10 mouse cellular contexts compared by ENCODE assay signal in the genomic region with DNA sequence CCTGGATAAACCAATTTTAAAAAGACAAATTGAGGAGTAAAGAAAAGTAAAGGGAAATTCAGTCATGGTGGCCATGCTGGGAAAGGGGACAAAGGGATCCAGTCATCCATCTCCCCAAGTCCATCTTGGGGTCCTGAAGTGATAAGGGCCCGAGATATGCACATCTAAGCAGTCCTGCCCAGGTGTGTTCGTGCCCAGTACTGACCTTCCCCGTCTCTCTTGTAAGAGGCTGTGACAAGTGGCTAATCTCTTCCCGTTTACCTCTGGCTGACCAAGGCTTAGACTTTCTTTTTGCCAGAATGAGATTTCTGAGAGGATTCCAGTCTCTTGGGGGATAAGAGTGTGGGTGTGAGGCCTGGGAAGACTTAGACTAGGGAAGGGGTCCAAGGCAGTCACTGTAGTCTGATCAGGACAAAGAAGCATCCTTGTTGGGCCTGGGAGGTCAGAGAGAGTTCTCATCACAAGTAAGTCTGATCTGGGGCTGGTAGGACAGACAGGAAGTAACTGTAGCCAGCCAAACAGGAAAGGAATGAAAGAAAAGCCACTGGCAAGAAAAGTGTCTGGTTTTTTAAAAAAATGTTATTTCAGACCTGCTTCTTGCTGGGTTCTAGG. TPM values are rescaled to one million over a fixed set of nuclear protein-coding genes. Genes with fewer than 3 reads are reported as not detected.
A peak's percentile ranks its signal among the peaks of the same experiment; 100 is the strongest.
DNase-seq lines count a peak whose midpoint lies in the region; ATAC-seq and TF ChIP-seq lines count a peak whose summit lies in the region.
"Had no signal": no experiment of that assay in that cellular context is flagged by ENCODE, and none has a peak within 500 bp of the region (broad histone marks: within the 10 kb centered on the region; RNA-seq: fewer than 3 reads in every experiment).

No protein-coding gene starts in this region.

- no peak overlapping the region for H3K9ac ChIP-seq in hindbrain, embryonic 13.5 days
- H3K9ac ChIP-seq in hindbrain, embryonic 11.5 days (ENCODE audit: low read depth, low read length) = no peak overlapping the region
- no peak overlapping the region for H3K9ac ChIP-seq in hindbrain, embryonic 14.5 days
- peak overlapping the region; percentile 52 for H3K9ac ChIP-seq in neural tube, embryonic 12.5 days
- H3K9ac ChIP-seq: midbrain, embryonic 15.5 days had no signal

- no peaks in the 10 kb centered on the region for H3K9me3 ChIP-seq in hindbrain, embryonic 13.5 days
- H3K9me3 ChIP-seq in hindbrain, embryonic 11.5 days (ENCODE audit: control insufficient read depth, low read length) = no peaks in the 10 kb centered on the region
- no peaks in the 10 kb centered on the region for H3K9me3 ChIP-seq in hindbrain, embryonic 14.5 days (ENCODE audit: control insufficient read depth, low read length)
- no peaks in the 10 kb centered on the region for H3K9me3 ChIP-seq in neural tube, embryonic 12.5 days
- H3K9me3 ChIP-seq: midbrain, embryonic 15.5 days had no signal

- ATAC-seq in hindbrain, embryonic 13.5 days (ENCODE audit: low FRiP score) = no peak
- ATAC-seq in hindbrain, embryonic 11.5 days (ENCODE audit: low FRiP score) = no peak
- ATAC-seq in hindbrain, embryonic 14.5 days (ENCODE audit: low FRiP score) = no peak
- ATAC-seq in neural tube, embryonic 12.5 days (ENCODE audit: low FRiP score, low read depth) = no peak
- ATAC-seq: midbrain, embryonic 15.5 days had no signal

- no peak for TF ChIP-seq CTCF in embryonic fibroblast, embryonic 13.5 days (IDR thresholded peaks at IDR 0.05; ENCODE audit: borderline replicate concordance, insufficient read depth, low read length)
- TF ChIP-seq CTCF in left cerebral cortex, adult 2 months (IDR thresholded peaks at IDR 0.05) = no peak

- DNase-seq in hindbrain, embryonic 11.5 days (ENCODE audit: low spot score) = no peak
- DNase-seq in hindbrain, embryonic 14.5 days (ENCODE audit: low spot score) = no peak
- no peak for DNase-seq in ovary, adult 18-20 months (ENCODE audit: low spot score)
- no peak for DNase-seq in left cerebral cortex, adult 2 months (ENCODE audit: extremely low spot score in 1 of 2, low spot score in 2 of 2)
- DNase-seq in thymus, postnatal 0 days (ENCODE audit: low spot score) = no peak

- intact Hi-C loops in left cerebral cortex, adult 2 months (cut with DNase I) = no loop called here

- no peak overlapping the region for H3K27ac ChIP-seq in hindbrain, embryonic 13.5 days
- H3K27ac ChIP-seq in hindbrain, embryonic 11.5 days (ENCODE audit: low read depth, low read length) = no peak overlapping the region
- peak overlapping the region; percentile 29; the same call in 1 of the 2 replicates for H3K27ac ChIP-seq in embryonic fibroblast, embryonic 13.5 days (ENCODE audit: insufficient read depth, low read length)
- H3K27ac ChIP-seq in hindbrain, embryonic 14.5 days = no peak overlapping the region
- H3K27ac ChIP-seq in neural tube, embryonic 12.5 days = no peak overlapping the region
- no peak overlapping the region for H3K27ac ChIP-seq in left cerebral cortex, adult 2 months
- H3K27ac ChIP-seq: midbrain, embryonic 15.5 days had no signal

- H3K4me2 ChIP-seq in hindbrain, embryonic 13.5 days = peak overlapping the region; percentile 82
- H3K4me2 ChIP-seq in hindbrain, embryonic 11.5 days (replicated peaks; ENCODE audit: low read depth, low read length) = no peak overlapping the region
- peak overlapping the region; percentile 67; the same call in 1 of the 2 replicates for H3K4me2 ChIP-seq in hindbrain, embryonic 14.5 days (replicated peaks)
- H3K4me2 ChIP-seq in neural tube, embryonic 12.5 days (replicated peaks) = peak overlapping the region; percentile 72
- H3K4me2 ChIP-seq: midbrain, embryonic 15.5 days had no signal

- TF ChIP-seq POLR2A in embryonic fibroblast, embryonic 13.5 days (IDR thresholded peaks at IDR 0.05; ENCODE audit: low read depth, low read length) = no peak

- H3K36me3 ChIP-seq in hindbrain, embryonic 13.5 days = no peaks in the 10 kb centered on the region
- no peaks in the 10 kb centered on the region for H3K36me3 ChIP-seq in hindbrain, embryonic 11.5 days (ENCODE audit: control insufficient read depth, insufficient read depth, low read length)
- H3K36me3 ChIP-seq in hindbrain, embryonic 14.5 days (replicated peaks; ENCODE audit: control insufficient read depth, insufficient read depth) = no peaks in the 10 kb centered on the region
- H3K36me3 ChIP-seq in neural tube, embryonic 12.5 days = peaks cover 7% of the 10 kb centered on the region
- H3K36me3 ChIP-seq: midbrain, embryonic 15.5 days had no signal

- no peak overlapping the region for H3K4me3 ChIP-seq in hindbrain, embryonic 13.5 days
- H3K4me3 ChIP-seq in hindbrain, embryonic 11.5 days (ENCODE audit: low read depth, low read length) = no peak overlapping the region
- no peak overlapping the region for H3K4me3 ChIP-seq in embryonic fibroblast, embryonic 13.5 days (ENCODE audit: insufficient read depth, low read length)
- H3K4me3 ChIP-seq in hindbrain, embryonic 14.5 days (replicated peaks; ENCODE audit: low read length) = no peak overlapping the region
- peak overlapping the region; percentile 20; the same call in 1 of the 2 replicates for H3K4me3 ChIP-seq in neural tube, embryonic 12.5 days
- H3K4me3 ChIP-seq in left cerebral cortex, adult 2 months = no peak overlapping the region
- H3K4me3 ChIP-seq: midbrain, embryonic 15.5 days had no signal

- WGBS in hindbrain, embryonic 13.5 days = 78% methylated on average over 4 of the region's 4 CpGs
- WGBS in hindbrain, embryonic 11.5 days = 76% methylated on average over 4 of the region's 4 CpGs
- WGBS in hindbrain, embryonic 14.5 days = 78% methylated on average over 4 of the region's 4 CpGs
- 82% methylated on average over 4 of the region's 4 CpGs for WGBS in neural tube, embryonic 12.5 days

- H3K27me3 ChIP-seq in hindbrain, embryonic 13.5 days = peaks cover 48% of the 10 kb centered on the region
- H3K27me3 ChIP-seq in hindbrain, embryonic 11.5 days (ENCODE audit: control insufficient read depth, insufficient read depth, low read length) = peaks cover 8% of the 10 kb centered on the region
- no peaks in the 10 kb centered on the region; the same call in 1 of the 2 replicates for H3K27me3 ChIP-seq in hindbrain, embryonic 14.5 days (ENCODE audit: control insufficient read depth, insufficient read depth, low read length)
- no peaks in the 10 kb centered on the region for H3K27me3 ChIP-seq in neural tube, embryonic 12.5 days (replicated peaks)

- peaks cover 71% of the 10 kb centered on the region for H3K4me1 ChIP-seq in hindbrain, embryonic 13.5 days (replicated peaks)
- peaks cover 13% of the 10 kb centered on the region for H3K4me1 ChIP-seq in hindbrain, embryonic 11.5 days (replicated peaks; ENCODE audit: control insufficient read depth, insufficient read depth, low read length)
- H3K4me1 ChIP-seq in embryonic fibroblast, embryonic 13.5 days (ENCODE audit: control insufficient read depth, insufficient read depth, low read length) = no peaks in the 10 kb centered on the region
- H3K4me1 ChIP-seq in hindbrain, embryonic 14.5 days (replicated peaks; ENCODE audit: control insufficient read depth, insufficient read depth, low read length) = peaks cover 16% of the 10 kb centered on the region
- peaks cover 74% of the 10 kb centered on the region for H3K4me1 ChIP-seq in neural tube, embryonic 12.5 days

RNA-seq across cellular contexts. Expression of gene Rbp1, which starts 5.3 kb away (rescaled TPM):
- 66.7 and 67.4 TPM in 2 replicates for polyA plus RNA-seq in hindbrain, embryonic 13.5 days (2015; fragmentation: Nextera tagmentation; extraction: Ambion mirVana)
- polyA plus RNA-seq in hindbrain, embryonic 11.5 days (2014; fragmentation: Nextera tagmentation; extraction: Ambion mirVana) = 48.7 and 57.8 TPM in 2 replicates
- 13.0 and 17.1 TPM in 2 replicates for polyA plus RNA-seq in embryonic fibroblast, embryonic 13.5 days (2011; ENCODE audit: insufficient read length, low read depth, missing spikeins)
- polyA plus RNA-seq in hindbrain, embryonic 14.5 days (2014; fragmentation: Nextera tagmentation; extraction: Ambion mirVana) = 57.7 and 77.1 TPM in 2 replicates
- polyA plus RNA-seq in neural tube, embryonic 12.5 days (2016; fragmentation: Nextera tagmentation; extraction: Ambion mirVana) = 177 and 179 TPM in 2 replicates
- total RNA-seq in left cerebral cortex, adult 2 months (2021) = 1 to 10 TPM; 4.7 to 6.4 TPM
- 11.0 and 11.3 TPM in 2 replicates for polyA plus RNA-seq in thymus, postnatal 0 days (2015; fragmentation: Nextera tagmentation; extraction: Ambion mirVana)

RNA-seq across cellular contexts. Expression of gene Rbp2, which starts 57.9 kb away (rescaled TPM):
- polyA plus RNA-seq in hindbrain, embryonic 13.5 days (2015; fragmentation: Nextera tagmentation; extraction: Ambion mirVana) = 0.62 and 1.2 TPM in 2 replicates
- polyA plus RNA-seq in hindbrain, embryonic 11.5 days (2014; fragmentation: Nextera tagmentation; extraction: Ambion mirVana) = 0.78 and 1.3 TPM in 2 replicates
- polyA plus RNA-seq in embryonic fibroblast, embryonic 13.5 days (2011; ENCODE audit: insufficient read length, low read depth, missing spikeins) = not detected in 2 replicates
- 0.67 and 1.8 TPM in 2 replicates for polyA plus RNA-seq in hindbrain, embryonic 14.5 days (2014; fragmentation: Nextera tagmentation; extraction: Ambion mirVana)
- 2.9 and 3.8 TPM in 2 replicates for polyA plus RNA-seq in neural tube, embryonic 12.5 days (2016; fragmentation: Nextera tagmentation; extraction: Ambion mirVana)
- total RNA-seq in left cerebral cortex, adult 2 months (2021) = not detected
- 0.17 and 1.7 TPM in 2 replicates for polyA plus RNA-seq in thymus, postnatal 0 days (2015; fragmentation: Nextera tagmentation; extraction: Ambion mirVana)
- total RNA-seq: gastrocnemius, postnatal 25 days had no signal
